Mouse (Mus musculus) adrenal gland, adult 18-20 months (tissue): ENCODE data around the gene Rpain. TPM values are rescaled to one million over a fixed set of nuclear protein-coding genes. Genes with fewer than 3 reads are reported as not detected.

Experiments used
- DNase-seq, 2 experiments: peaks; one replicate each; pipeline ENCODE4 v3.0.0; 2021 to 2022; ENCODE audit warnings: low spot score in 2 of 2
- total RNA-seq, 2 experiments: library from RNA; stranded (reverse); gene quantifications; 1 replicate in 1 of 2; 2 replicates in 1 of 2; pipeline ENCODE4 v1.2.3; 2021

Rpain gene
- total RNA-seq, 2 experiments from 2014 or later, result 24.5 to 28.7 TPM

GRCm38 (mm10) chr11:70982557-70983228, 12.7 kb downstream of the Rpain start, which contains the start of gene C1qbp:
TSS of gene C1qbp (minus strand) at chr11:70983026.
- DNase-seq, result peak; percentile 97 to 98

GRCm38 (mm10) chr11:71001167-71001566, 31.2 kb downstream of the Rpain start:
- DNase-seq, result no peak

- DNase-seq, result no peak
These were observed 33.8 kb downstream of the Rpain start for GRCm38 (mm10) chr11:71003611-71004315.

GRCm38 (mm10) chr11:71004316-71004773, 34.3 kb downstream of the Rpain start, which contains the start of gene Dhx33:
TSS of gene Dhx33 (minus strand) at chr11:71004437.
- peak; percentile 91 for DNase-seq

GRCm38 (mm10) chr11:71005046-71005445, 35.0 kb downstream of the Rpain start:
- DNase-seq, result no peak

- no peak for DNase-seq
These were observed 37.0 kb downstream of the Rpain start for GRCm38 (mm10) chr11:71007026-71007425.

GRCm38 (mm10) chr11:71007831-71008230, 37.8 kb downstream of the Rpain start:
- DNase-seq, result no peak

- no peak for DNase-seq
These were observed 38.3 kb downstream of the Rpain start for GRCm38 (mm10) chr11:71008321-71008720.

GRCm38 (mm10) chr11:71012743-71013142, 42.7 kb downstream of the Rpain start:
- no peak for DNase-seq

GRCm38 (mm10) chr11:71017051-71017450, 47.0 kb downstream of the Rpain start:
- DNase-seq, result no peak

GRCm38 (mm10) chr11:71018416-71019200, 48.6 kb downstream of the Rpain start:
- no peak for DNase-seq

GRCm38 (mm10) chr11:71019201-71020068, 49.4 kb downstream of the Rpain start, which contains the start of the genes Mis12 and Derl2:
TSS of gene Mis12 (plus strand) at chr11:71019611.
TSS of gene Derl2 (minus strand) at chr11:71019841.
- DNase-seq, result peak; percentile 90 to 92

Other genes starting within 250 kb of the Rpain start
- 1 to 10 TPM; 9.2 to 9.5 TPM for gene Zfp3, start 206.0 kb upstream of the Rpain start, total RNA-seq
- 1 to 10 TPM; 1.1 to 1.9 TPM for gene Scimp, start 157.6 kb upstream of the Rpain start, total RNA-seq
- 100 to 1,000 TPM; 125 to 136 TPM for gene Rabep1, start 125.4 kb upstream of the Rpain start, total RNA-seq
- gene Nup88, start 240 bp upstream of the Rpain start, total RNA-seq, result 10 to 100 TPM; 54.9 to 55.6 TPM
- 100 to 1,000 TPM; 195 to 219 TPM for gene C1qbp, start 12.8 kb downstream of the Rpain start, total RNA-seq
- 10 to 100 TPM; 27.8 to 31.7 TPM for gene Dhx33, start 34.2 kb downstream of the Rpain start, total RNA-seq
- 10 to 100 TPM; 17.7 to 19.2 TPM for gene Mis12, start 49.4 kb downstream of the Rpain start, total RNA-seq
- 10 to 100 TPM; 66.2 to 89.5 TPM for gene Derl2, start 49.6 kb downstream of the Rpain start, total RNA-seq
- gene 6330403K07Rik, start 63.3 kb downstream of the Rpain start, total RNA-seq, result 10 to 100 TPM; 12.2 to 13.2 TPM
- gene Nlrp1a, start 174.5 kb downstream of the Rpain start, total RNA-seq, result 1 to 10 TPM; 1.4 to 1.5 TPM